Mouse (Mus musculus): ENCODE data around the gene Tpbgl.

DNA sequence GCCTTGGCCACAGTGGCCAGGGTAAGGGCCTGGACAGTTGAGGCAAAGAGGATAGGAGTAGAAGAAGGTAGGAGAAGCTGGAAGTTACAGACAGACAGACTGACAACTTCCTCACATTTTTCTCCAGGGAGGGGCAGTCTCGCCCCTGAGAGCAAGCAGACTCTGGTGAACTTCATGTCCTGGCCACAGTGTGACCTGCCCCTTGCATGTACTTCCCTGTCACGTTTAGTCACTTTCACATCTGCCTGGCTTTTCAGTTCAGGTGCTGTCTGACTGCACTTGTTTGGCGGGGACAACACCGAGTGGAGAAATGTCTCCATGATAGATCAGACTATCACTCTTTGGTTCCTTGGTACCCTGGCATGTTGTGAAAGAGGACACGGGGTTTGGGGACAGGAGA lies 47.3 kb upstream of the Tpbgl start:
- TF ChIP-seq CTCF (conservative IDR thresholded peaks at IDR 0.05; ENCODE audit: insufficient read depth, insufficient read length, low read depth, low read length), result no peak
- TF ChIP-seq POLR2A (IDR thresholded peaks at IDR 0.05; ENCODE audit: low read depth, low read length), result no peak

Data from kidney, adult 2 months (tissue).